Mouse (Mus musculus) right cerebral cortex, adult 2 months (tissue): Measurements from ENCODE around the gene Plcb4.

Experiments
- DNase-seq, 2 experiments: peaks; one replicate each; pipeline ENCODE4 v3.0.0; 2021 to 2022; ENCODE audit warnings: low spot score in 2 of 2

Plcb4 gene

GRCm38 (mm10) chr2:135854059-135854458 is 195.2 kb downstream of the Plcb4 start:
- DNase-seq, result no peak

GRCm38 (mm10) chr2:135855890-135856490 is 197.2 kb downstream of the Plcb4 start:
- DNase-seq, result no peak

GRCm38 (mm10) chr2:135856826-135857225 is 198.0 kb downstream of the Plcb4 start:
- DNase-seq, result no peak

- DNase-seq, result no peak
These were observed 203.0 kb downstream of the Plcb4 start for GRCm38 (mm10) chr2:135861531-135862488.

GRCm38 (mm10) chr2:135862489-135863390 is 203.9 kb downstream of the Plcb4 start:
- DNase-seq, result no peak

- no peak for DNase-seq
These were observed 204.7 kb downstream of the Plcb4 start for GRCm38 (mm10) chr2:135863391-135864076.

GRCm38 (mm10) chr2:135866421-135866820 is 207.6 kb downstream of the Plcb4 start:
- DNase-seq, result no peak

GRCm38 (mm10) chr2:135866838-135867237 is 208.0 kb downstream of the Plcb4 start:
- DNase-seq, result no peak

GRCm38 (mm10) chr2:135869637-135870036 is 210.8 kb downstream of the Plcb4 start:
- no peak for DNase-seq

GRCm38 (mm10) chr2:135873146-135873545 is 214.3 kb downstream of the Plcb4 start:
- no peak for DNase-seq

GRCm38 (mm10) chr2:135873761-135874160 is 214.9 kb downstream of the Plcb4 start:
- no peak for DNase-seq

- DNase-seq, result peak in 1 of 2 experiments; percentile 22
These were observed 216.7 kb downstream of the Plcb4 start for GRCm38 (mm10) chr2:135875549-135875948.

GRCm38 (mm10) chr2:135879356-135879755 is 220.5 kb downstream of the Plcb4 start:
- DNase-seq, result no peak

- no peak for DNase-seq
These were observed 221.5 kb downstream of the Plcb4 start for GRCm38 (mm10) chr2:135880269-135880760.

- DNase-seq, result no peak
These were observed 224.5 kb downstream of the Plcb4 start for GRCm38 (mm10) chr2:135883359-135883758.

- DNase-seq, result no peak
These were observed 225.8 kb downstream of the Plcb4 start for GRCm38 (mm10) chr2:135884534-135885180.

- DNase-seq, result no peak
These were observed 226.8 kb downstream of the Plcb4 start for GRCm38 (mm10) chr2:135885607-135886006.

- no peak for DNase-seq
These were observed 227.4 kb downstream of the Plcb4 start for GRCm38 (mm10) chr2:135886081-135886679.

GRCm38 (mm10) chr2:135887805-135888204 is 229.0 kb downstream of the Plcb4 start:
- no peak for DNase-seq

- DNase-seq, result no peak
These were observed 229.4 kb downstream of the Plcb4 start for GRCm38 (mm10) chr2:135888206-135888605.
